In genomic region chr2:93035631-93036030, GRCm38 (mm10) we compare ENCODE assay signal across 8 mouse cellular contexts. TPM values are rescaled to one million over a fixed set of nuclear protein-coding genes. Genes with fewer than 3 reads are reported as not detected.
A peak's percentile ranks its signal among the peaks of the same experiment; 100 is the strongest.
DNase-seq lines count a peak whose midpoint lies in the region; ATAC-seq lines count a peak whose summit lies in the region.

No protein-coding gene starts in this region.

- ATAC-seq in hindbrain, embryonic 13.5 days (ENCODE audit: low FRiP score), result no peak
- no peak for ATAC-seq in hindbrain, embryonic 14.5 days (ENCODE audit: low FRiP score)
- ATAC-seq in forebrain, embryonic 14.5 days, result peak; percentile 29; the same call in 1 of the 2 replicates
- peak; percentile 69 for ATAC-seq in kidney, embryonic 16.5 days (ENCODE audit: low FRiP score, low TSS enrichment)

- H3K9me3 ChIP-seq in hindbrain, embryonic 13.5 days, result no peaks in the 10 kb centered on the region
- no peaks in the 10 kb centered on the region for H3K9me3 ChIP-seq in hindbrain, embryonic 14.5 days (ENCODE audit: control insufficient read depth, low read length)
- no peaks in the 10 kb centered on the region for H3K9me3 ChIP-seq in forebrain, embryonic 14.5 days (replicated peaks; ENCODE audit: control insufficient read depth, low read length)
- H3K9me3 ChIP-seq in kidney, embryonic 16.5 days (ENCODE audit: low read length), result no peaks in the 10 kb centered on the region

- WGBS in hindbrain, embryonic 13.5 days, result 42% methylated on average over 7 of the region's 7 CpGs
- 25% methylated on average over 7 of the region's 7 CpGs for WGBS in hindbrain, embryonic 14.5 days
- 20% methylated on average over 7 of the region's 7 CpGs for WGBS in forebrain, embryonic 14.5 days
- WGBS in kidney, embryonic 16.5 days, result 15% methylated on average over 7 of the region's 7 CpGs

- H3K4me3 ChIP-seq in hindbrain, embryonic 13.5 days, result no peak overlapping the region
- H3K4me3 ChIP-seq in hindbrain, embryonic 14.5 days (replicated peaks; ENCODE audit: low read length), result no peak overlapping the region
- no peak overlapping the region for H3K4me3 ChIP-seq in forebrain, embryonic 14.5 days (ENCODE audit: low read depth, low read length)
- no peak overlapping the region for H3K4me3 ChIP-seq in kidney, embryonic 16.5 days (ENCODE audit: low read length)

- no peaks in the 10 kb centered on the region for H3K27me3 ChIP-seq in hindbrain, embryonic 13.5 days
- no peaks in the 10 kb centered on the region for H3K27me3 ChIP-seq in hindbrain, embryonic 14.5 days (ENCODE audit: control insufficient read depth, insufficient read depth, low read length)
- H3K27me3 ChIP-seq in forebrain, embryonic 14.5 days (replicated peaks; ENCODE audit: control insufficient read depth, insufficient read depth, low read length), result no peaks in the 10 kb centered on the region
- no peaks in the 10 kb centered on the region for H3K27me3 ChIP-seq in kidney, embryonic 16.5 days (ENCODE audit: insufficient read depth, low read length)

- no peak overlapping the region for H3K4me2 ChIP-seq in hindbrain, embryonic 13.5 days
- no peak overlapping the region for H3K4me2 ChIP-seq in hindbrain, embryonic 14.5 days (replicated peaks)
- no peak overlapping the region for H3K4me2 ChIP-seq in forebrain, embryonic 14.5 days (ENCODE audit: low read length)
- no peak overlapping the region for H3K4me2 ChIP-seq in kidney, embryonic 16.5 days (replicated peaks; ENCODE audit: low read depth, low read length)

- peak overlapping the region; percentile 23; the same call in 1 of the 2 replicates for H3K27ac ChIP-seq in hindbrain, embryonic 13.5 days
- H3K27ac ChIP-seq in hindbrain, embryonic 14.5 days, result no peak overlapping the region
- H3K27ac ChIP-seq in forebrain, embryonic 14.5 days (ENCODE audit: low read depth, low read length), result no peak overlapping the region
- H3K27ac ChIP-seq in kidney, embryonic 16.5 days (ENCODE audit: low read length), result peak overlapping the region; percentile 90

- peaks cover 49% of the 10 kb centered on the region for H3K4me1 ChIP-seq in hindbrain, embryonic 13.5 days (replicated peaks)
- peaks cover 17% of the 10 kb centered on the region; the same call in 1 of the 2 replicates for H3K4me1 ChIP-seq in hindbrain, embryonic 14.5 days (replicated peaks; ENCODE audit: control insufficient read depth, insufficient read depth, low read length)
- peaks cover 4% of the 10 kb centered on the region; the same call in 1 of the 2 replicates for H3K4me1 ChIP-seq in forebrain, embryonic 14.5 days (ENCODE audit: control insufficient read depth, insufficient read depth, low read length)
- H3K4me1 ChIP-seq in kidney, embryonic 16.5 days (ENCODE audit: insufficient read depth, low read length), result peaks cover 58% of the 10 kb centered on the region

- H3K36me3 ChIP-seq in hindbrain, embryonic 13.5 days, result no peaks in the 10 kb centered on the region
- H3K36me3 ChIP-seq in hindbrain, embryonic 14.5 days (replicated peaks; ENCODE audit: control insufficient read depth, insufficient read depth), result no peaks in the 10 kb centered on the region
- H3K36me3 ChIP-seq in forebrain, embryonic 14.5 days (ENCODE audit: control insufficient read depth, insufficient read depth, low read length), result no peaks in the 10 kb centered on the region
- no peaks in the 10 kb centered on the region for H3K36me3 ChIP-seq in kidney, embryonic 16.5 days (ENCODE audit: insufficient read depth, low read length)

- intact Hi-C loops in gastrocnemius, postnatal 36 days (cut with DNase I), result no loop called here

- H3K9ac ChIP-seq in hindbrain, embryonic 13.5 days, result peak overlapping the region; percentile 39; the same call in 1 of the 2 replicates
- no peak overlapping the region for H3K9ac ChIP-seq in hindbrain, embryonic 14.5 days
- 0 out of 2 replicates have a peak overlapping the region, but pooled peaks have one; percentile 21 for H3K9ac ChIP-seq in forebrain, embryonic 14.5 days (ENCODE audit: low read length)
- peak overlapping the region; percentile 48; the same call in 1 of the 2 replicates for H3K9ac ChIP-seq in kidney, embryonic 16.5 days (replicated peaks; ENCODE audit: low read length)

- DNase-seq in hindbrain, embryonic 14.5 days (ENCODE audit: low spot score), result no peak
- DNase-seq in forebrain, embryonic 14.5 days (ENCODE audit: low spot score), result no peak
- peak; percentile 70 for DNase-seq in lung, postnatal 36 days
- DNase-seq in spleen, postnatal 10 days (ENCODE audit: low spot score in 2 of 2), result no peak
- no peak for DNase-seq in gastrocnemius, postnatal 36 days
- DNase-seq in spleen, adult 18-20 months, result no peak

RNA-seq across cellular contexts. Expression of gene Prdm11, which starts 10.3 kb away (rescaled TPM):
- 1.8 and 1.9 TPM in 2 replicates for polyA plus RNA-seq in hindbrain, embryonic 13.5 days (2015; fragmentation: Nextera tagmentation; extraction: Ambion mirVana)
- 1.8 and 2.5 TPM in 2 replicates for polyA plus RNA-seq in hindbrain, embryonic 14.5 days (2014; fragmentation: Nextera tagmentation; extraction: Ambion mirVana)
- polyA plus RNA-seq in forebrain, embryonic 14.5 days (2014; fragmentation: Nextera tagmentation; extraction: Ambion mirVana), result 0.76 and 0.96 TPM in 2 replicates
- 5.5 and 6.2 TPM in 2 replicates for polyA plus RNA-seq in kidney, embryonic 16.5 days (2015; fragmentation: Nextera tagmentation; extraction: Ambion mirVana)
- 1 to 10 TPM in 1 of 2 experiments, under 1 TPM in 1; 0.57 to 1.1 TPM for total RNA-seq in gastrocnemius, postnatal 36 days (2021)

Comparison
In these comparisons a context has a peak if more than half of its experiments do, and no peak if none do; other contexts are left out.
1. H3K27ac ChIP-seq: peak in hindbrain, embryonic 13.5 days (single experiment) and kidney, embryonic 16.5 days (single experiment); none in hindbrain, embryonic 14.5 days (single experiment) and forebrain, embryonic 14.5 days (single experiment).
2. ATAC-seq: peak in forebrain, embryonic 14.5 days (single experiment) and kidney, embryonic 16.5 days (single experiment); none in hindbrain, embryonic 13.5 days (single experiment) and hindbrain, embryonic 14.5 days (single experiment).